Mouse (Mus musculus): ENCODE results near the gene Lpo. TPM values are rescaled to one million over a fixed set of nuclear protein-coding genes. Genes with fewer than 3 reads are reported as not detected.

Gene Lpo
- polyA plus RNA-seq, 1 experiment from 2014 or later: 0.04 TPM

- Histone ChIP-seq H3K9me3 (ENCODE audit: control insufficient read depth, low read length) (no peaks in the 10 kb centered on the region), H3K27me3 (replicated peaks; ENCODE audit: control insufficient read depth, insufficient read depth, low read length) (peaks cover 56% of the 10 kb centered on the region), H3K4me3 (ENCODE audit: low read length) (no peak overlapping the region), H3K36me3 (ENCODE audit: control insufficient read depth, insufficient read depth, low read length) (no peaks in the 10 kb centered on the region), H3K4me1 (ENCODE audit: control insufficient read depth, insufficient read depth, low read length) (peaks cover 11% of the 10 kb centered on the region), H3K27ac (ENCODE audit: low read length) (no peak overlapping the region), H3K9ac (ENCODE audit: low read depth, low read length) (no peak overlapping the region), H3K4me2 (ENCODE audit: low read depth, low read length) (no peak overlapping the region)
- ATAC-seq: no peak
- 77% methylated on average over 14 of the region's 14 CpGs for WGBS
These were observed 66.0 kb downstream of the Lpo start for GRCm38 (mm10) chr11:87761806-87762701.

GRCm38 (mm10) chr11:87761181-87761721, 66.8 kb downstream of the Lpo start:
- Histone ChIP-seq H3K27me3 (replicated peaks; ENCODE audit: control insufficient read depth, insufficient read depth, low read length) (peaks cover 56% of the 10 kb centered on the region), H3K36me3 (ENCODE audit: control insufficient read depth, insufficient read depth, low read length) (no peaks in the 10 kb centered on the region), H3K9me3 (ENCODE audit: control insufficient read depth, low read length) (no peaks in the 10 kb centered on the region), H3K4me1 (ENCODE audit: control insufficient read depth, insufficient read depth, low read length) (peaks cover 11% of the 10 kb centered on the region), H3K4me2 (ENCODE audit: low read depth, low read length) (no peak overlapping the region), H3K4me3 (ENCODE audit: low read length) (no peak overlapping the region), H3K9ac (ENCODE audit: low read depth, low read length) (no peak overlapping the region), H3K27ac (ENCODE audit: low read length) (no peak overlapping the region)
- no peak for ATAC-seq
- WGBS: 63% methylated on average over 11 of the region's 11 CpGs

GRCm38 (mm10) chr11:87760301-87761081, 67.6 kb downstream of the Lpo start, which contains the start of gene Tspoap1:
TSS of gene Tspoap1 (plus strand) at chr11:87760541.
- WGBS: 8% methylated on average over 23 of the region's 23 CpGs
- no peak within 1 kb of the TSS for H3K4me2 ChIP-seq (ENCODE audit: low read depth, low read length)
- H3K4me1 ChIP-seq (ENCODE audit: control insufficient read depth, insufficient read depth, low read length): peaks cover 11% of the 10 kb centered on the region
- no peaks in the 10 kb centered on the region for H3K36me3 ChIP-seq (ENCODE audit: control insufficient read depth, insufficient read depth, low read length)
- ATAC-seq: no peak
- no peak within 1 kb of the TSS for H3K4me3 ChIP-seq (ENCODE audit: low read length)
- H3K27me3 ChIP-seq (replicated peaks; ENCODE audit: control insufficient read depth, insufficient read depth, low read length): peaks cover 56% of the 10 kb centered on the region
- peak within 1 kb of the TSS; percentile 15; the same call in 1 of the 2 replicates for H3K9ac ChIP-seq (ENCODE audit: low read depth, low read length)
- no peaks in the 10 kb centered on the region for H3K9me3 ChIP-seq (ENCODE audit: control insufficient read depth, low read length)
- H3K27ac ChIP-seq (ENCODE audit: low read length): no peak within 1 kb of the TSS

GRCm38 (mm10) chr11:87759609-87760005, 68.5 kb downstream of the Lpo start:
- no peaks in the 10 kb centered on the region for H3K9me3 ChIP-seq (ENCODE audit: control insufficient read depth, low read length)
- no peak overlapping the region for H3K27ac ChIP-seq (ENCODE audit: low read length)
- H3K4me2 ChIP-seq (ENCODE audit: low read depth, low read length): no peak overlapping the region
- peaks cover 10% of the 10 kb centered on the region for H3K4me1 ChIP-seq (ENCODE audit: control insufficient read depth, insufficient read depth, low read length)
- WGBS: 4% methylated on average over 3 of the region's 3 CpGs
- peaks cover 50% of the 10 kb centered on the region for H3K27me3 ChIP-seq (replicated peaks; ENCODE audit: control insufficient read depth, insufficient read depth, low read length)
- no peak overlapping the region for H3K9ac ChIP-seq (ENCODE audit: low read depth, low read length)
- no peaks in the 10 kb centered on the region for H3K36me3 ChIP-seq (ENCODE audit: control insufficient read depth, insufficient read depth, low read length)
- ATAC-seq: no peak
- no peak overlapping the region for H3K4me3 ChIP-seq (ENCODE audit: low read length)

- H3K9me3 ChIP-seq (ENCODE audit: control insufficient read depth, low read length): no peaks in the 10 kb centered on the region
- WGBS: 77% methylated on average over 4 of the region's 4 CpGs
These were observed 69.0 kb downstream of the Lpo start for GRCm38 (mm10) chr11:87758957-87759608.

GRCm38 (mm10) chr11:87758161-87758911, 69.8 kb downstream of the Lpo start:
- 78% methylated on average over 7 of the region's 7 CpGs for WGBS
- Histone ChIP-seq H3K27me3 (replicated peaks; ENCODE audit: control insufficient read depth, insufficient read depth, low read length) (peaks cover 37% of the 10 kb centered on the region), H3K9ac (ENCODE audit: low read depth, low read length) (no peak overlapping the region), H3K4me3 (ENCODE audit: low read length) (no peak overlapping the region), H3K4me2 (ENCODE audit: low read depth, low read length) (no peak overlapping the region), H3K27ac (ENCODE audit: low read length) (no peak overlapping the region), H3K9me3 (ENCODE audit: control insufficient read depth, low read length) (no peaks in the 10 kb centered on the region), H3K36me3 (ENCODE audit: control insufficient read depth, insufficient read depth, low read length) (no peaks in the 10 kb centered on the region), H3K4me1 (ENCODE audit: control insufficient read depth, insufficient read depth, low read length) (no peaks in the 10 kb centered on the region)
- no peak for ATAC-seq

More at GRCm38 (mm10) chr11:87758957-87759608, 69.0 kb downstream of the Lpo start:
- H3K36me3 ChIP-seq (ENCODE audit: control insufficient read depth, insufficient read depth, low read length): no peaks in the 10 kb centered on the region
- H3K27me3 ChIP-seq (replicated peaks; ENCODE audit: control insufficient read depth, insufficient read depth, low read length): peaks cover 45% of the 10 kb centered on the region
- H3K9ac ChIP-seq (ENCODE audit: low read depth, low read length): no peak overlapping the region
- H3K4me1 ChIP-seq (ENCODE audit: control insufficient read depth, insufficient read depth, low read length): peaks cover 6% of the 10 kb centered on the region; the same call in 1 of the 2 replicates
- no peak overlapping the region for H3K4me2 ChIP-seq (ENCODE audit: low read depth, low read length)
- H3K4me3 ChIP-seq (ENCODE audit: low read length): no peak overlapping the region
- no peak overlapping the region for H3K27ac ChIP-seq (ENCODE audit: low read length)
- ATAC-seq: no peak

GRCm38 (mm10) chr11:87757001-87757954, 70.8 kb downstream of the Lpo start:
- Histone ChIP-seq H3K27ac (ENCODE audit: low read length) (no peak overlapping the region), H3K36me3 (ENCODE audit: control insufficient read depth, insufficient read depth, low read length) (no peaks in the 10 kb centered on the region), H3K4me2 (ENCODE audit: low read depth, low read length) (no peak overlapping the region), H3K9me3 (ENCODE audit: control insufficient read depth, low read length) (no peaks in the 10 kb centered on the region), H3K4me1 (ENCODE audit: control insufficient read depth, insufficient read depth, low read length) (no peaks in the 10 kb centered on the region), H3K27me3 (replicated peaks; ENCODE audit: control insufficient read depth, insufficient read depth, low read length) (peaks cover 26% of the 10 kb centered on the region), H3K4me3 (ENCODE audit: low read length) (peak overlapping the region; percentile 6; the same call in 1 of the 2 replicates), H3K9ac (ENCODE audit: low read depth, low read length) (0 out of 2 replicates have a peak overlapping the region, but pooled peaks have one; percentile 1)
- no peak for ATAC-seq
- 86% methylated on average over 25 of the region's 25 CpGs for WGBS

Data from intestine, embryonic 16.5 days (tissue).